Mouse (Mus musculus) erythroblast, embryonic 14.5 days (primary cell): ENCODE measurements at regions not wholly inside any gene's neighbourhood (a gene's known extent, or its start where the extent isn't known, plus 50 kb on each side); places are given as distances from the start of the nearest gene placed in this dataset.

ENCODE experiments used
- H3K27me3 ChIP-seq: 2 replicates; pipeline ENCODE4 v1.6.1; 2012; ENCODE audit warnings: inconsistent platforms; ENCODE audit not compliant: control insufficient read depth
- H3K36me3 ChIP-seq: 2 replicates; pipeline ENCODE4 v1.6.1; 2012; ENCODE audit warnings: mild to moderate bottlenecking, inconsistent platforms; ENCODE audit not compliant: control insufficient read depth
- H3K4me1 ChIP-seq: 2 replicates; pipeline ENCODE4 v1.6.1; 2012; ENCODE audit warnings: inconsistent platforms; ENCODE audit not compliant: control insufficient read depth
- H3K4me3 ChIP-seq: replicated peaks from 2 replicates; pipeline ENCODE3; 2012; ENCODE audit warnings: moderate library complexity, mild to moderate bottlenecking, inconsistent platforms
- H3K9me3 ChIP-seq: 2 replicates; pipeline ENCODE4 v1.6.1; 2012; ENCODE audit warnings: low read length, inconsistent platforms, mixed read lengths; ENCODE audit not compliant: control insufficient read depth
- GATA1 ChIP-seq: IDR thresholded peaks from 2 replicates; pipeline ENCODE4 v1.6.1; 2012; ENCODE audit warnings: low read length, inconsistent platforms, mixed read lengths
- TAL1 ChIP-seq: IDR thresholded peaks from 3 replicates; pipeline ENCODE4 v1.6.1; 2012; ENCODE audit warnings: low read length, inconsistent platforms, mixed read lengths

DNA sequence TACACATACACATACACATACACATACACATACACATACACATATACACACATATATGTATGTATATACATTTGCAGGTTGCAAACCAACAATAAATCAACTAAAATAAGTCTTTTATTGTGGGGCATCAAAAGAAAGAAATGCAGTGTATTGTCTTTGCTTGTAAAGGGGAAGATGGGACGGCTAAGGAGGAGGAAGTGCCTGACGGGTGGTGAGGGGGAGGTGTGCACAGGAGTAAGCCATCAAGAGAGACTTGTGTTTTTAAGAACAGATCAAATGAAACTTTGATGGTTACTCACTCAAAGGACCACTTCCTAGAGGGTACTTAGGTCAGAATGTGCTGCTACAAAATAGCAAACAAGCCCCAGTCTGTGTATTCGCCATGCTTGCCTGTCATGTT is 164.2 kb downstream of the Dhx15 start:
- Histone ChIP-seq H3K4me1 (no peaks in the 10 kb centered on the region), H3K36me3 (no peaks in the 10 kb centered on the region), H3K4me3 (no peak overlapping the region), H3K27me3 (no peaks in the 10 kb centered on the region), H3K9me3 (no peaks in the 10 kb centered on the region)
- TF ChIP-seq GATA1 = no peak
- TF ChIP-seq TAL1 = no peak

DNA sequence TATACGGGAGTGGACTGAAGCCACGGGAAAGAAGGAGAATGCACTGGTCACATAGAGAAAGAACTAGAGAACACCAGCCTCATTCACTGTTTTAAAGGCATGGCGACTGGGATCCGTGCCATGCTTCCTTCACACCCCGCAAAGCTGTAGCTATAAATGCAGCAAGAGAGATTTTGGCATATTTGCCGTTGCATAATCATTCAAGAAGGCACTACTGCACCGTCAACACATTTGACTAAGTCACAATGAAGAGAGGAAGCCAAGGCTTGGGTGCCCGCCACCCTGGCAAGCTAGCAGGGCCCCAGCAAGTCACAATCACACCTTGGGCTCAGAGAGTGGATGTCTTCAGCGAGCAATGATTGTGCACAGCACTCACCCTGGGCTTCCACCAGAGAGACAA is 167.1 kb downstream of the Dhx15 start:
- Histone ChIP-seq H3K9me3 (no peaks in the 10 kb centered on the region), H3K4me3 (no peak overlapping the region), H3K4me1 (no peaks in the 10 kb centered on the region), H3K36me3 (no peaks in the 10 kb centered on the region), H3K27me3 (no peaks in the 10 kb centered on the region)
- no peak for TF ChIP-seq GATA1
- no peak for TF ChIP-seq TAL1

DNA sequence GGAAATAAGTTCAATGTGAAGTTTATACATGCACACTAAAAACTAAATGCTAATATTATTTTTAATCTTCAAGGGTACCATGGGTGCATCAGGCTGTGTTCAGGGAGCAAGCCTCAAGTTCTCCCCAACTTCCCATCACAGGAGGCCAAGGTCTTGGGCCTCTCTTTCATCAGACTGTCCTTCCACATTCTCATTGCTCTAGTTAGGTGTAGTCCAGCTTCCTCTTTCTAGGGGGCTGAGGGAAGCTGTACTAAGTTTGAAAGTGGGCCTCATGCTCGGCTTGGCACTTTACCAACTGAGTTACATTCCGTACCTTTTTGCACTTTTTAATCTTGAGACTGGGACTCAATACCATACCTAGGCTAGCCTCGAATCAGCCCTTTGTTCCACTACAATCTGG is 173.3 kb downstream of the Dhx15 start:
- H3K36me3 ChIP-seq = no peaks in the 10 kb centered on the region
- H3K27me3 ChIP-seq = no peaks in the 10 kb centered on the region
- no peaks in the 10 kb centered on the region for H3K9me3 ChIP-seq
- TF ChIP-seq GATA1 (no peak), TAL1 (no peak)
- no peaks in the 10 kb centered on the region for H3K4me1 ChIP-seq
- no peak overlapping the region for H3K4me3 ChIP-seq

DNA sequence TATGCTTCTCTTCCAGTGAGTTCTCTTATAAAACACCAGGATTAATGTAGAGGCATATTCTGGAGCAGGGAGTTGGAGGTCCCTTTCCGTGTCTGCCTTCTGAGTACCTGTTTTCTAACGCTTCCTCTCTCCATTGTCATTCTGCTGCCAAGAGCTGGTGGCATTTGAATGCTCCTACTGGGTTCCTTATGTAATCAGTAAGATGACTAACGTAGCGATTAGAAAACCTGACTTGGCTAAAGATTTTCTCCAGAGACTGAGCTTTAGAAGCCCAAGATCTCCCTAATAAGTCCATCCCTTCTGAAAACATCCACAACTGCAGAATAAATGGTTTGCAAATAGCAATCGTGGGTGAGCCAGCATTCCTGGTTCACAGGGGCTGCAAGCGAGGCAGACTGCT is 174.5 kb downstream of the Dhx15 start:
- no peaks in the 10 kb centered on the region for H3K9me3 ChIP-seq
- TF ChIP-seq TAL1 = no peak
- TF ChIP-seq GATA1 = no peak
- H3K4me3 ChIP-seq = no peak overlapping the region
- H3K36me3 ChIP-seq = no peaks in the 10 kb centered on the region
- H3K27me3 ChIP-seq = no peaks in the 10 kb centered on the region
- H3K4me1 ChIP-seq = no peaks in the 10 kb centered on the region

DNA sequence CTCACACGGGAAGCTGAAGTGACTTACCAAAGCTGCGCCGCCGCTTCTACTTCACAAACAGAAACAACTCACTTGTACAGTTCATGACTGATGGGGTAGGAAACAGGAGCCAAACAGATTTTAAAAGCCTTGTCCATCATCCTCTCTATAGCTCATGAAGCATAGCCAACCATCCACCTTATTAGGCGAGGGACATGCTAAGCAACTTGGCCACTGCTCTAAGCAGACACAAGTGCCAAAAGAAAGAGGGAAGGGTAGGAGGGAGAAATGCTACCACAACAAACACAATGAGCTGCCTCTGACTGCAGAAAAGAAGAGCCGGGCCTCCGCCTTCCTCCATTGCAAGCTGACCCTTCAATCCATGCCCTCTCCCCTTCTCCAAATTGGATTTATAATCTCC is 179.9 kb downstream of the Dhx15 start:
- H3K27me3 ChIP-seq = no peaks in the 10 kb centered on the region
- H3K4me1 ChIP-seq = no peaks in the 10 kb centered on the region
- H3K4me3 ChIP-seq = no peak overlapping the region
- no peaks in the 10 kb centered on the region for H3K36me3 ChIP-seq
- no peaks in the 10 kb centered on the region for H3K9me3 ChIP-seq
- TF ChIP-seq TAL1 = no peak
- TF ChIP-seq GATA1 = no peak

DNA sequence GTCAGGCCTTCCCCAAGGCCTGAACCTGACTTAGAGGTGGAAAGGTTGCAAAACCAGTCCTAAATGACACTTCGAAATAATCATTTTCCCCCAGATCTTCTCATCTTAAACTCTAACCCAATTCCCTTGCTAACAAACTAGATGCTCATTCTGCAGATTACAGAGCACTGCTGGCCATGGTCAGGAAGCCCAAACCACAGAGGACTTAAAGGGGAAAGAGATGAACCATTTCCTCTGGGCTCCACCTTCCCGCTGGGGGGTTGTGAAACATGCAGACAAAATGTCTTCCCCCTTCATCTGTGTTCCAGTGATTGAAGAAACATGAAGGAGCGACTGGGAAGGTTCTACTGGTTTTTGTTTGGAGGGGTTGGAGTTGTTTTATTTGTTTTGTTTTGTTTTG is 181.4 kb downstream of the Dhx15 start:
- no peaks in the 10 kb centered on the region for H3K9me3 ChIP-seq
- TF ChIP-seq GATA1 (no peak), TAL1 (no peak)
- H3K36me3 ChIP-seq = no peaks in the 10 kb centered on the region
- no peak overlapping the region for H3K4me3 ChIP-seq
- H3K27me3 ChIP-seq = no peaks in the 10 kb centered on the region
- H3K4me1 ChIP-seq = no peaks in the 10 kb centered on the region

DNA sequence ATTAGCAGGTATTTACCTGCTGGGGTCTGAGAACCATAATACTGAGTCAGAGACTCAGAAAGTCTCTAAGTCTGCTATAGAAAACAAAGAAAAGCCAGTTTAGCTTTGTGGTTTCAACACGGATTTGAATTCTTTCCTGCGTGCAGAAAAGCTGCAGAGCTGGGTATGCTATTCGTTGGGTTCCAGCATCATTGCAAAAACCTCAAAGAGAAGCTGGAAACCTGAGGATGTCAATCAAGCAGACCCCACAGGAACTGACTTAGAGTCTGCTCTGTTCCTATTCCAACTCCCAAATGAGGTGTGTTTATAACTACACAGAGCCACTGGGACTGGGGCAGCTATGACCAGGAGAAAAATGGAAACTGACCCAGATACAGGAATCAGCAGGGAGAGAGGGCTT is 183.5 kb downstream of the Dhx15 start:
- Histone ChIP-seq H3K4me3 (no peak overlapping the region), H3K4me1 (no peaks in the 10 kb centered on the region), H3K36me3 (no peaks in the 10 kb centered on the region), H3K27me3 (no peaks in the 10 kb centered on the region), H3K9me3 (no peaks in the 10 kb centered on the region)
- no peak for TF ChIP-seq GATA1
- no peak for TF ChIP-seq TAL1

DNA sequence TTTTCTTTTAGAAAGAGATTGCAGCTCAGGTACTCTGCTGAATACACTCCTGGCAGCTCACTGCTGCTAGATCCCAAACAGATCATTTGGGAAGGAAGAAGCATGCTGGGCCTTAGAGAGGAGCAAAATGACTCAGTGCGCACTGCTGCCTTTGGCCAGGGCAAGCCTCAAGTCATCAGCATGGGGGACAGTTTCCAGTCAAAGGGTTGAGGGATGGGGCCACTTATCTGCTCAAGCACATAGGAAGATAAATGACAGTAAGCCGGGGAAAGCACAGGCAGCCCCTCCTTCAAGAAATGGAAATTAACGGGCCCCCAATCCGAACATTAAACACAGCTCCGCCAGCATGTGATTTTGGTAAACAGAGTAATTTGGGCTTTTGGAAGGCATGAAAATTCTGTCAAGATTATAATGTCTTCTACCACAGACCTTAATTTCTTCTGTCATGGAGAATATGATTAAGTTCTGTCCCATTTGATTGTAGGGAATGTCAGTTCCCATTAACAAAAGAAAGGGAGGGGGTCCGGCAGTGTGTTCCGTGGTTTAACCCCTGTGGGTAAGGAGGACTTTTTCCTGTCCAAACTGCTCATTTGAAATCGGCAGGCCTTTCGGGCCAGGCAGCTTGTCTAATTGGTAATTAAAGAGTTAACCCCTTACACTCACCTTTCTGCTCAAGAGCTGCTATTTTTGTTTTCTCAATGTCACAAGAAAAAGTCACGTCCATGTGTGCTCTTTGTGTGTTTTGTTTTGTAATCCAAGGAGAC is 199.3 kb downstream of the Dhx15 start:
- Histone ChIP-seq H3K4me3 (no peak overlapping the region), H3K9me3 (no peaks in the 10 kb centered on the region), H3K36me3 (no peaks in the 10 kb centered on the region), H3K4me1 (no peaks in the 10 kb centered on the region), H3K27me3 (peaks cover 2% of the 10 kb centered on the region)
- no peak for TF ChIP-seq GATA1
- no peak for TF ChIP-seq TAL1

DNA sequence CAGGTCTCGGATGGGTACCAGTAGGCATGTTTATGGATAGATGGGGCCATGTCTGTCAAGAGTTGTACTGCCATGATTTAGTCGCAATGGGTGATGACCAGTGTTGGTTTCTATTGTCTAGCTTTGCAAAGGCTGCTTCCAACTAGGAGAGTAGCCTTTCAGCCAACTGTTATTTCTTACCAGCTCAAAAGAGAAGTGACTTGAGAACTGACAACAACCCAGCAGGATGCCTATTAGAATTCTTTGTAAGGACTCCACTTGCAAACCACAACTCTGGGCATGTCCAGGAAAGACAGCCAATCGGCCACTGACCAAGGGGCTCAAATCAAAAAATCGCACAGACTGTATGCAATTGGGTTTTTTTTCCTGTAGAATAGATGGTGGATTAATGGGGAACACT is 200.9 kb downstream of the Dhx15 start:
- Histone ChIP-seq H3K27me3 (peaks cover 2% of the 10 kb centered on the region), H3K9me3 (no peaks in the 10 kb centered on the region), H3K36me3 (no peaks in the 10 kb centered on the region), H3K4me3 (no peak overlapping the region), H3K4me1 (no peaks in the 10 kb centered on the region)
- no peak for TF ChIP-seq TAL1
- TF ChIP-seq GATA1 = no peak

DNA sequence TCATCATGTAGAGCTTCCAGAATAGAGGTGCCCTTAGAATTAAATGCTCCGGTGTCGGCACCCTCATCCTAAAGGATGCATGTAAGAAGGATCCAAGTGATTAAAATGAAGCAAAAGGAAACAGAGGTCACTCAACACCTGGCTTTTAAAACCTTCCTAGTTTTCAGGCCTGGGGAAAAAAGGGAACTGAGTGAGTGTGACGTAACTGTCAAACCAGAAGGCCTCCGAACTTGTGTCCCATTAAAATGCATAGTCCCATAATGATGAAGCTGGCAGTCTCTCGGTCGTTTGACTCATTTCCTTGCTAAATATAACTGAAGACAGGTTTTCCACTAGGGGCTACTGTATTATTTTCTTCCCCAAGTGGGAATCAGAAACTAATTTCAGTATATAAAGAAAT is 201.4 kb downstream of the Dhx15 start:
- no peaks in the 10 kb centered on the region for H3K9me3 ChIP-seq
- H3K4me1 ChIP-seq = no peaks in the 10 kb centered on the region
- H3K36me3 ChIP-seq = no peaks in the 10 kb centered on the region
- no peak overlapping the region for H3K4me3 ChIP-seq
- TF ChIP-seq TAL1 = no peak
- TF ChIP-seq GATA1 = no peak
- peaks cover 2% of the 10 kb centered on the region for H3K27me3 ChIP-seq
